Mouse (Mus musculus) liver, embryonic 11.5 days (tissue): ENCODE measurements at regions not wholly inside any gene's neighbourhood (a gene's known extent, or its start where the extent isn't known, plus 50 kb on each side); places are given as distances from the start of the nearest gene placed in this dataset.

Experiments used
- ATAC-seq: fragments of 200-750 bp; cut with Nextera tagmentation; replicated peaks from 2 replicates; pipeline ENCODE4 v1.8.0; 2017; ENCODE audit warnings: moderate number of reproducible peaks, mild to moderate bottlenecking, moderate TSS enrichment, moderate library complexity; ENCODE audit not compliant: low FRiP score
- DNase-seq: peaks from one replicate; pipeline ENCODE4 v3.0.0-alpha.2; 2017; ENCODE audit warnings: low spot score
- H3K27ac ChIP-seq: fragments of 300-500 bp; sonication (generic); 2 replicates; pipeline ENCODE4 v1.5.1; 2014; ENCODE audit warnings: mild to moderate bottlenecking, low read depth, low read length, control low read depth
- H3K27me3 ChIP-seq: fragments of 300-500 bp; sonication (generic); replicated peaks from 2 replicates; pipeline ENCODE4 v1.6.1; 2014; ENCODE audit warnings: low read length, mixed read lengths; ENCODE audit not compliant: control insufficient read depth, insufficient read depth
- H3K36me3 ChIP-seq: fragments of 300-500 bp; sonication (generic); 2 replicates; pipeline ENCODE4 v1.6.1; 2014; ENCODE audit warnings: mild to moderate bottlenecking, low read length, moderate library complexity, mixed read lengths; ENCODE audit not compliant: control insufficient read depth, insufficient read depth
- H3K4me1 ChIP-seq: fragments of 300-500 bp; sonication (generic); replicated peaks from 2 replicates; pipeline ENCODE4 v1.6.1; 2014; ENCODE audit warnings: low read length, mixed read lengths; ENCODE audit not compliant: control insufficient read depth, insufficient read depth
- H3K4me2 ChIP-seq: fragments of 300-500 bp; sonication (generic); 2 replicates; pipeline ENCODE4 v1.6.1; 2014; ENCODE audit warnings: mild to moderate bottlenecking, control low read depth, moderate library complexity
- H3K4me3 ChIP-seq: fragments of 300-500 bp; sonication (generic); 2 replicates; pipeline ENCODE4 v1.5.1; 2014; ENCODE audit warnings: low read depth, low read length, control low read depth
- H3K9ac ChIP-seq: fragments of 300-500 bp; sonication (generic); 2 replicates; pipeline ENCODE4 v1.6.1; 2014; ENCODE audit warnings: low read depth, low read length, control low read depth
- H3K9me3 ChIP-seq: fragments of 300-500 bp; sonication (generic); 2 replicates; pipeline ENCODE4 v1.6.1; 2016; ENCODE audit warnings: low read length, inconsistent platforms, mixed read lengths; ENCODE audit not compliant: control insufficient read depth
- WGBS: fragments of 180-500 bp; shearing (Covaris S2); extraction: QIAGEN DNeasy Blood & Tissue Kit; methylation state at CpG from one replicate; pipeline ENCODE4 v1.1.7; 2014; 5-methylcytosine and 5-hydroxymethylcytosine counted together

DNA sequence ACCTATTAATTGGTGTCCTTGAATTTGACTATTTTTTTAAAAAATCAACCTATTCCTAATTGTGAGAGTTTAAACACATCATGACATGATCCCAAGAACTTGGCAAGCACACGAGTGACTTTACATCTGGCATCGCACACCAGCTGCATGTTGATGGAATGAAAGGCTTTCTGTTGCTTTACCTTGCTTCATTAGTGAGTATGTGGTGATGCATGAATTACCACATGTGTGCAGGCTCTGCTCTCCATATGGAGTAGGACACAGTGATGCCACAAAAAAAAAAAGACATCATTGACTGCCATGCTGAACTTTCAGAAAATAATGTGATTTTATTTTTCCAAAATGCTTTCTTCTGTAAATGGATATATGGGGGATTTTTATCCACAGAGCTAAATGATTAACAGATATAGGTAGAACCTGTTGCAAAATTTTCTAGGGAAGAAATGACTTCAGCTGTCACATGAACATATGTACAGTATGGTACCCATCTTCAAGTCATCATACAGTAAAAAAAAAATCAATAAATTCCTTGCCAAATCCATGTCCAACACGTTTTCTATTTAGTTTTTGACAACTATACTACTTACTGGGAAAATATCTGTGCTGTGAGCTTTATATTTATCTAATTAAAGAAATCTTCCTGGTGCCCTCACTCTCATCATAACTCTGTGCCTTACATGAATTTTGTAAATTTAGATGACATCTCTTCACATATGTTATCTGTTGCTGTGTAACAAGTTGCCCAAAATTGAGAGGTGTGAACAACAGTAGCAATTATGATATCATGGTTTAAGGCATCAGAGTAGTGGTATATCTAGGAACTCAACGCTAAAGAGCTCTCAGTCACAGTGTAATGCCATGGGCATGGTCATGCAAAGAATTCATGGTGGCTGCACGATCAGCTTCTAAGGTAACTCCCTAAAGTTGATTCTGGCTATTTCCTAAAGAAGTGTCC, 84.0 kb upstream of the Arrdc3 start:
- Histone ChIP-seq H3K36me3 (no peaks in the 10 kb centered on the region), H3K4me3 (no peak overlapping the region), H3K4me2 (no peak overlapping the region), H3K9ac (no peak overlapping the region), H3K27ac (no peak overlapping the region), H3K4me1 (no peaks in the 10 kb centered on the region), H3K27me3 (no peaks in the 10 kb centered on the region), H3K9me3 (no peaks in the 10 kb centered on the region)
- ATAC-seq (no peak), DNase-seq (no peak)
- 75% methylated on average over 5 of the region's 5 CpGs for WGBS

DNA sequence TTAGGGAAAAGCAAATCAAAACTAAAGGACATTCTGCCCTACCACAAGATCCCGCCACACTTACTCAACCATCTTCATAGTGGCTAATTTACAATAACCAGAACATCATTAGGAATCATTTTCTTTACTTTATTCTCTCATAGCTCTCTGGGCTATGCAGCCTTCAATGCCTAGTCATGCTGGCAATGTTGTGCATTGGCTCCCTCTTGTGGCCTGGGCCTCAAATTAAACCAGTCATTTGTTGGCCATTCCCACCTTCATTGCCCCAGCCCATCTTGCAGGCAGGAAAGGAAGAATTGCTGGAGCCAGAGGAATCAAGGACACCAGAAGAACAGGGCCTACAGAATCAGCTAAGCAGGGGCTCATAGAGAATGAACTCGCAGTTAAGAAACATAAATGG, 77.0 kb upstream of the Arrdc3 start:
- Histone ChIP-seq H3K9ac (no peak overlapping the region), H3K27ac (no peak overlapping the region), H3K4me2 (no peak overlapping the region), H3K27me3 (no peaks in the 10 kb centered on the region), H3K36me3 (no peaks in the 10 kb centered on the region), H3K9me3 (no peaks in the 10 kb centered on the region), H3K4me3 (no peak overlapping the region), H3K4me1 (no peaks in the 10 kb centered on the region)
- DNase-seq = no peak
- peak; percentile 66; the same call in 1 of the 2 replicates for ATAC-seq
- 32% methylated on average over 2 of the region's 2 CpGs for whole genome bisulfite sequencing

DNA sequence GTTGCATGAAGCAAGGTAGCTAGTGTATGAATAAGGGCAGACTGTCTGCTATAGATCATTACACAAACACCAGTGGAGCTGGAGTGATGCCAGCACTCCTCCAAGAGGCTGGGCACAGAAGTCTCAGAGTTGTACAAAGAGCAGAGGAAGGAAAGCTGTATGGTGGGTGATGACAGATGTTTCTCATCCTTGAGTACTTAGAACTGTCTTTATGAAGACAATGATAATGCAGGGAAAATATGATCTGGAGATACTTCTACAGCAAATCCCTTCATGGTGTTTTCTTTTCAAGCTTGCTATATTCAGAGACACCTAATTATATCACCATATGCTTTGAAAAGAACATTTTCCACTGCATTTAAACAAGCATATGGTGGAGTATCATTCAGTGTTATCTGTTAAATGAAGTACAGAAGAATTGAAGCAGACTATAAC, 56.1 kb upstream of the Arrdc3 start:
- no peak overlapping the region for H3K4me2 ChIP-seq
- H3K9me3 ChIP-seq = no peaks in the 10 kb centered on the region
- DNase-seq (no peak), ATAC-seq (no peak)
- no peak overlapping the region for H3K27ac ChIP-seq
- H3K4me3 ChIP-seq = no peak overlapping the region
- H3K27me3 ChIP-seq = no peaks in the 10 kb centered on the region
- no peak overlapping the region for H3K9ac ChIP-seq
- no peaks in the 10 kb centered on the region for H3K36me3 ChIP-seq
- no peaks in the 10 kb centered on the region for H3K4me1 ChIP-seq
